In genomic region chr3:130366917-130367610, GRCm38 (mm10) we compare ENCODE assay signal across 19 mouse cellular contexts.
DNase-seq lines count a peak whose midpoint lies in the region; ATAC-seq lines count a peak whose summit lies in the region.
"Had no signal": no experiment of that assay in that cellular context is flagged by ENCODE, and none has a peak within 500 bp of the region (broad histone marks: within the 10 kb centered on the region; RNA-seq: fewer than 3 reads in every experiment).

No protein-coding gene starts in this region.

- ATAC-seq in cerebellum, adult (ENCODE audit: insufficient number of reproducible peaks, low FRiP score, low TSS enrichment), result no peak
- ATAC-seq: activated CD4-positive, CD25-positive, alpha-beta regulatory T cell, adult 4 months; forebrain, embryonic 14.5 days had no signal

- WGBS in limb, embryonic 10.5 days, result 60% methylated on average over 8 of the region's 8 CpGs

- H3K4me3 ChIP-seq in limb, embryonic 10.5 days, result no peak overlapping the region
- H3K4me3 ChIP-seq: gastrocnemius, adult 2 months; limb, embryonic 15.5 days; neural tube, embryonic 13.5 days; stomach, embryonic 15.5 days had no signal

- no peaks in the 10 kb centered on the region for H3K27me3 ChIP-seq in limb, embryonic 10.5 days (ENCODE audit: low read depth, poor library complexity, severe bottlenecking)
- H3K27me3 ChIP-seq: CH12.LX; limb, embryonic 15.5 days; neural tube, embryonic 13.5 days; stomach, embryonic 15.5 days had no signal

- DNase-seq in adrenal gland, adult 2 months, result peak; percentile 12
- DNase-seq in adrenal gland, postnatal 10 days, result no peak
- peak; percentile 18 for DNase-seq in 416B (ENCODE audit: low read depth)
- DNase-seq in limb, embryonic 10.5 days (ENCODE audit: low spot score), result no peak
- DNase-seq in lung, postnatal 14 days, result peak; percentile 29
- no peak for DNase-seq in layer of hippocampus, adult 18-20 months (ENCODE audit: low spot score in 2 of 2)
- DNase-seq in gastrocnemius, postnatal 14 days, result no peak
- DNase-seq: cerebellum, adult 11-12 months; gastrocnemius, adult 2 months; heart, postnatal 4 days; kidney, adult 9 months; thymus, postnatal 25 days had no signal

- peaks cover 33% of the 10 kb centered on the region for H3K4me1 ChIP-seq in limb, embryonic 10.5 days
- H3K4me1 ChIP-seq: neural tube, embryonic 13.5 days; stomach, embryonic 15.5 days had no signal

- peak overlapping the region; percentile 53; the same call in 1 of the 2 replicates for H3K27ac ChIP-seq in limb, embryonic 10.5 days
- H3K27ac ChIP-seq: gastrocnemius, adult 2 months; limb, embryonic 15.5 days; neural tube, embryonic 13.5 days; stomach, embryonic 15.5 days had no signal

- no peaks in the 10 kb centered on the region for H3K36me3 ChIP-seq in limb, embryonic 10.5 days
- H3K36me3 ChIP-seq: limb, embryonic 15.5 days; neural tube, embryonic 13.5 days; stomach, embryonic 15.5 days had no signal

- no peaks in the 10 kb centered on the region for H3K9me3 ChIP-seq in limb, embryonic 10.5 days (replicated peaks)
- H3K9me3 ChIP-seq: limb, embryonic 15.5 days; neural tube, embryonic 13.5 days; stomach, embryonic 15.5 days had no signal

- intact Hi-C loops in gastrocnemius, postnatal 14 days (cut with DNase I; ENCODE audit: low total_unique reads), result no loop called here

Comparison
In these comparisons a context has a peak if more than half of its experiments do, and no peak if none do; other contexts are left out.
1. DNase-seq: peak in adrenal gland, adult 2 months (single experiment), 416B (single experiment) and lung, postnatal 14 days (single experiment); none in adrenal gland, postnatal 10 days (single experiment), limb, embryonic 10.5 days (single experiment), layer of hippocampus, adult 18-20 months (0 of 2) and gastrocnemius, postnatal 14 days (single experiment).